Mouse (Mus musculus) embryonic facial prominence, embryonic 12.5 days (tissue): ENCODE data around the gene Slc35b1. TPM values are rescaled to one million over a fixed set of nuclear protein-coding genes. Genes with fewer than 3 reads are reported as not detected.

ENCODE experiments used
- polyA plus RNA-seq: library from polyadenylated mRNA; unstranded; fragments of >200 nt; fragmentation: Nextera tagmentation; extraction: Ambion mirVana; gene quantifications from 2 replicates; pipeline ENCODE4 v1.2.1, GENCODE M21; 2016

The Slc35b1 gene
- polyA plus RNA-seq, 1 experiment from 2014 or later = 117 TPM

Other genes starting within 250 kb of the Slc35b1 start
- gene Dlx4, start 238.4 kb upstream of the Slc35b1 start, polyA plus RNA-seq = 4.9 and 5.7 TPM in 2 replicates
- gene Tac4, start 123.2 kb upstream of the Slc35b1 start, polyA plus RNA-seq = 0.29 TPM in 1 of 2 replicates, not detected in the other
- gene Kat7, start 74.4 kb upstream of the Slc35b1 start, polyA plus RNA-seq = 77.8 and 82.1 TPM in 2 replicates
- gene Fam117a, start 47.7 kb upstream of the Slc35b1 start, polyA plus RNA-seq = 18.8 and 20.3 TPM in 2 replicates
- 158 and 169 TPM in 2 replicates for gene Spop, start 29.4 kb downstream of the Slc35b1 start, polyA plus RNA-seq
- gene Nxph3, start 129.9 kb downstream of the Slc35b1 start, polyA plus RNA-seq = 1.3 and 1.8 TPM in 2 replicates
- gene Ngfr, start 203.0 kb downstream of the Slc35b1 start, polyA plus RNA-seq = 33.0 and 36.7 TPM in 2 replicates